Mouse (Mus musculus) cerebellum, adult 8-10 months (tissue): ENCODE data around the gene Slc44a3.

Experiments
- DNase-seq: peaks from one replicate; pipeline ENCODE4 v3.0.0; 2022

Slc44a3 gene

DNA sequence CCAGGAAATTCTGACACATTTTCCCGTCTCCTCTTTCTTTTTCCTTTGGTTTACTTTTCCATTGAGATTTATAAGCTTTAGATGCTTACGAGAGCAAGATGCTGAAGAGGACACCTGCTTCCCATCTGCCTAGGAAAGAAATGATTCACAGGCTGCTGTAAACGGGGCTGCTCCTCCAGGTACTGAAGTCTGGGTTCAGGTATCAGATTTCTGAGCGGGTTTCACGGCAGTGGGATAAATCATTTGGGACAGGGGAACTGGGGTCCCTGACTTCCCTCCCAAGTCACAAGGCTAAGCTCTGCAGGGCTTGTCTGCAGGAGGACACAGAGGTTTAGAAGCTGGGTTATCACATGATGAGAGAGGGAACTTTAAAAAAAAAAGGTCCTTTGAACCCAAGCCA is 40.2 kb downstream of the Slc44a3 start:
- no peak for DNase-seq

DNA sequence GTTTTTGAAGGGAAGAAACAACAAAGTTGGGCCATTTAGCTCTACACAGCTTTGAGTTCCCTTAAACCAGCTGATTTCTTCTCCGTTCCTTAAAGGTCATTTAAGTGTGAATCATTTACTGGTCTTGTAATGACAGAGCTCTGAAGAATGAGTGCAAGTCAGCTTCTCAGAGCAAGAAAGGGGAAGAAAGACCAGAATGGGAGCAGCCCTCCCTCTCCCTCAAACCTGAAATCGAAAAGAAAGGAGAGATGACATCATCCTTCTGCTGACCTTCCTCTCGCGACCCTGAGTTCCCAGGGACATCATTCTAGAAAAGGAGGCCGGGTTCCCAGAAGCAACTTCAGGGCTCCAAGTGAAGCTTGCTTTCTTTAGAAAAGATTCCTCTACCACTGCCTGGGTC is 41.3 kb downstream of the Slc44a3 start:
- DNase-seq: no peak

DNA sequence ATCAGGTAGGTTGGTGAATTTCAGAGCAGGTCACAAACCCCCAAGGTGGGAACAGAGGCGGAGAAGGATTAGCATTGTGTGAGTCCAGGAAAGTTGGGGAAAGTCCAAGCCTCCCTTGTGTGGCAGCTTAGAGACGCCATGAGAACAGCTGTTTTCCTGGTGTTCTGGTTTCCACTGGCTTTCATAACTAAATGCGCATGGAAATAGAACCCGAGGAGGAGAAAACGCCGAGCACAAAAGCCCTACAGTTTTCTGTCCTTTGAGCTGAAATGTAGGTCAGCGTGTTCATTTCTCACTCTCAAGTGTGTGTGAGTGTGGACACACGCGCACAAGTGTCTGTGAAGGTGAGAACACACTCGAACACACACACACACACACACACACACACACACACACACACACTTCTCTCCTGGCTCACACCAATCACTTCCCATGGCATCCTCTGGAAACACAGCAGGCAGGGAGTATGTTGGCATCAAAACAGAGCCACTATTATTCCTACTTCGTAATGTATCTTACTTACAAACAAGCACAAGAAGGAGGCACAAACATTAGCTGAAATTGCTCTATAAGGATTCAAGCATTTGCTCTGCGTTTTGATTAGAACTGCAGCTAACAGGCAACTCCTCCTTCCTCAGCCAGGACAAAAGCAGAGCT is 42.6 kb downstream of the Slc44a3 start:
- no peak for DNase-seq

DNA sequence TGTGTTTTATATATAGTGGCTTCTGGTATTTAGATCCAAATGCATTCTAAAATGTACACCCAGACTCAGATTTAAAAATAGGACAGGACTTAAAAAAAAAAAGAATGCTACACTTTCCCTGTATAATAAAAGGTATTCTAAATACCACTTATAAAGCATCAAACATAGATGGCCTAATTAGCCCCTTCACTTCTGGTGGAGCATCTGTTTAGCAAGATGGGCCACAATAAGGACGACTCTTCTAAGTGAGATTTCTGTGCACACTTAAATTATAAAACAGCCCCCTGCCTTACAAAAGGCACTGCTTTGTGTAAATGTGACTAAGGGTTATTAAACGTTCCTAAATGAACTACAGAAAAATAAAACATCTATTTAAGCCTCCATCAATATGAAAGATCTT is 47.0 kb downstream of the Slc44a3 start:
- no peak for DNase-seq

DNA sequence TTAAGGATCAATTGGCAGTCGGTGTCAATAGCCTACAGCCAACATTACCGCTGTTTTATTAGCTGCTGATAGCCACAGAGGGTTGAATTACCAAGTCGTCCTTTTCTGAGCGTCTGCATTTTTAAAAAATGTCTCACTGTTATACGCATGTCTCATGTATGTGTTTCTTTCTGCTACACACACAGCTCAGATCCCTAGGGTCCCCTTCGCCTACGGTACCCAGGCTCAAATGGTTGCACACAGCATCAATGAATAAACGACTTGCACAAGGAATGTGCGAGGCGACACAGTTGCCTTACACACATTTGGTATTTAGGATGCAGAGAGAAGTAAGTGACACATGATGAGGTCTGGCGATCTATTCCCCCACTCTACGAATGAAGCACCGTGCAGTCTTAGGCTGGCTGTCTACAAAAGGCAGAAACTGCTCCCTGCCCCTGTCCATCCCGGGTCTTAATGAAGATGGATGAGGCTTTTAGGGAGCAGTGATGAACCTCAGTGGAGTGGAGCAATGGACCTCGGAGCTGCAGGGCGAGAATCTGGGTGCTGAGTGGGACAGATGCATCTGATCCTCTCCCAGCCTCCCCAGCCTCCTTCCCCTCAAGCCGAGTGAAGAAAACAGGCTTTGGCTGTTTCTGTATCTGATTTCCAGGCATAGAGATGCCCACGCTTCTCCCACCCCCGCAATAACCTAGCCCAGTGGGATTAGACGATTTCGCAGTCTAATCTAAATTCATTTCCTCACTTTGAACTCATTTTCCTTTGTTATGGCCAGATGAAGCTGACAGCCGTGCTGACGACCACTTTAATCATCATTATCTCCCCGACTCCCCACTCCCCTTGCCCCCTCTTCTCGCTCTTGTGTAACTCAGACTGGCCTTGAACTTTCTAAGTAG is 48.7 kb downstream of the Slc44a3 start:
- DNase-seq: no peak

DNA sequence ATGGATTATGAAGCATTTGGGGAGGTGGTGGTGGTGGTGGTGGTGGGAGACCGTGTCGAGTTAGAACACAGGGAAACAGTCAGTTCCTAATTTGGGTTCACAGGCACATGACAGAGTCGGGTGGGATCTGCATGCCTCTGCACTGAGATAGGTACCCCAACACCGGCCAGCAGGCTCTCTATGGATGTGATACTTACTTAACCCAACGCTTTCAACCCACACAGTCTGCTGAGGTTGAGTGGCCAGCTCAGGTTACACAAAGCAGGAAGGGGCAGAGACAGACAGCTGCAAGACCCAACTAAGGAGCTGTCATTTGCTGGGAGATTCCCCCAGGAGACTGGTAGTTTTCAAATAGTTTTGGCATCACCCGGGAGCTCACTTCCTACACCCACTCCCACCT is 50.6 kb downstream of the Slc44a3 start:
- DNase-seq: no peak

DNA sequence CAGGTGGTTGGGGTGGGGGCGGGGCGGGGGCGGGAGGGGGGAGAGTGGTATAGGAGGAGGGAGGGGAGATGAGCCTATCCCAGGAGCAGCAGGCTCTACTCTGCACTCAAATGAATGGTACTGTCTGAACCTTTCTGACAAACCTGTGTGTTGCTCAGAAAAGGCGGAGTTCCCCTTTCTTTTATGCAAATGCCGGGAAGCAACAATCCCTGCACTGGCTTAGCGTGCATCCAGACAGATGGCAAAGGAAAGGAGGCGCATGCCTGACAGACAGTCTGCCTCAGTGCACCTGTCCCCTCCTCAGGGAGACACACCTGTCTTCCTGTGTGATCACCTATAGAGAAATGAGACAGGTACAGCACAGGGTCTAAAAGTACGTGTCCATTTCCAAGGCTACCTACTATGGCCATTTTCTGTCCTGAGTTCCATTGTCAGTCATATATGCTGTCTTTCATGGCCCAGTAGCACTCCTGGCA is 51.2 kb downstream of the Slc44a3 start:
- no peak for DNase-seq

DNA sequence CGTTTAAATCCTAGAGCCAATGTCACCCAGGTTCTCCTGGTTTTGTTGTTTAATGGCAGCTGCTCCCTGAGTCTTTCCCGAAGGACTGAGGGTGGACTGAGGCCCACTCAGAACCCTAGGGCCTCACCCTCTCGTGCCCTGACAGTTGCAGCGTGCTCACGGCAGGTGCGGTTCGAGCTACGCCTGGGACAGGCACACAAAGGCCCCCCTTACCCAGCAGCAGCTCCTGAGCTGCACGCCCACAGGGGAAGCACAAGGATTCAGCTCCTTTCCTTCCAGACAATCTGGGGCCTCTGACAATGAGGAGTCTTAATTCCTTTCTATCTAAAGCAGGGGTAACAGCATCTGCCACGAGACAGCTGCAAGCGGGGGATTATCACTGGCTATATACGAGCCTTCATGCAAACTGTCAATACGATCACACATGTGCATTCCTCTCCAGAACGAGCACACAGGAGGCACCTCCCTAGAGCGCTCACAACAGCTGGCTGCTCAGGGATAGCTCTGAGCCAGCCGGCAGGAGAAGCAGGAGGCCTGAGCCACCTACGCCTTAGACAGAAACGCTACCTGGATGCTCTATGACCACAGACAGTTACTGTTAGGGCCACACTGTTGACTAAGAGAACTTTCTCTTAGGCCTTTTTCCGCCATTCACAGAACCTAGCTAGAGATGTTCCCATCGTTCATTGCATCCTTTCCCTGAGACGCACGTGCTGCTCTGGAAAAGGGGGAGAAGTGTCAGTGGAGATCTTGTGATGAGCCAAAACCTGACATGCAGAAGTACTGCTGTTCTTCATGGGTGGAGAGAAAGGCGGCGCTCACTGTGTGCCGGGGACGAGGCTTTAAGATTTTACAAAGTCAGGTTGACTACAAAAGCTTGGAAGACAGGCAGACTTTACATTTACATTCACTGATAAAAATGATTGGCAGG is 51.9 kb downstream of the Slc44a3 start:
- DNase-seq: no peak

DNA sequence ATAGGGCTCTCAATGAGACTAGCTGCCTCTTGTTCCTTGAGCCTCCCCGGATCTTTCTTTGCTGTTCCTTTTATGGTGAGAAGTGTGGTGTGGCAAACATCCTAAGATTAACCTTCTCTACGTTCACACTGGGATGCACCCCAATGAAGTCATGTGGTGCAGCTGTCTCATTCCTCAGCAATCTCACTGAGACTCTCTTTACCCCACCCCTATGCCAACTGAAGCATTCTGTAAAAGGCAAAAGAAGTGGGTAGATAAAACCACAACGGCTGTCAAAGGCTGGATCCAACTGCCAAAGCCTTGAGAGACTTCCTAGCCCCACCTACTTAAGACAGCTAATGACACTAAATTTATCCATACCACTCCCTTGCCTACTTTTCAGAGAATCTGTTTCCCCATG is 57.5 kb downstream of the Slc44a3 start:
- DNase-seq: no peak

DNA sequence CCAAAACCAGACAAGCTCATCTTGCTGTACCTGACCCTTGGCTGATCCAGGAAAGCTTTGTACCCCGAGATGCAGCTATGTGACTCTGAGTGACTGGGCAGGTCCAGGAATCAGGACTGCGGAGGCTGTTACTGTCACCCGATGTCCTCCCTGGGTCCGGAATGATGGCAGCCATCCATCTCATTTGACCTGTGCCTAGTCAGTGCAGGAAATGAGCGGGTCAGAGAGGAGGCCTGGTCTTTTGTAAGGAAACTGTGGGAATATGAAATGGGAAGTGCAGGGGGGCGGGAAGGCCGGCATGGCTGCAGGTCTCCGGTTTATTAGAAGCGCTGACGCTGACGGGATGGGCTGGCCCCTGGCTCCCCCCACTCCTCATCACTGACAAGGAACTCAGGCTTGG is 60.5 kb downstream of the Slc44a3 start:
- DNase-seq: no peak

DNA sequence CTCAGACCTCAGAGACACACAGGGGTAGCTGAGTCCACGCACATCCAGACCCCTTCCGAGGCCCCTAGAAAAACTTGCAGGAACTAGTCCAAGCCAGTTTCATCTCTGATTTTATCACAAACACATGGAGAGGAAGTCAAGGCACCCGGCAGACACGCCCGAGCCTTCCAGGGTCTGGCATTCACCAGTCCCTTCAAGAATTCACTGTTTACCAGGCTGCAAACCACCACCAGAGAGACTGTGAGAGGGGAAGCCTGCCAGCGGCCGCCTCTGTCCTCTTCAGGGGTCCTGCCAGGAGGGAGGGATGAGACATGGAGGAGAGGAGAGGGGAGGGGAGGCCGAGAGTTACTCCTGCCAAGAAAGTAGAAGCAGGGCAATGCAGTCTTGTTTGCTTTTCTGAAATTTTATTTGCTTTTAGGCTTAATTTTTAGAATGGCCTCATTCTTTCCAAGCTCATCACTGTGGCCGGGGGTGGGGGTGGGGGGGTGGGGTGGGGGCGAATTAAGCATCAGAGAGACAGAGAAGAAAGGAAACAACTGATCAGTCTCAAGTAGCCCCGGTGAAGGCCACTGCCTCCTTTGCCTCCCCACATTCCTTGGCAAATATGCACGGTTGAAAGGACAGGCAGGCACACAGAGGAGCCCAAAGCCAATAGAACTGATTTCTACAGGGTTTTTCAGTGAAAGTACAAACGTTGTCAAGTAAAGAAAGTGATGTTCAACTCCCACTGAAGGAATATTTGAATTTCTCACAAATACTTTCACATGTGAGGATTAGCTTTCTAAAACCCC is 62.8 kb downstream of the Slc44a3 start:
- no peak for DNase-seq

DNA sequence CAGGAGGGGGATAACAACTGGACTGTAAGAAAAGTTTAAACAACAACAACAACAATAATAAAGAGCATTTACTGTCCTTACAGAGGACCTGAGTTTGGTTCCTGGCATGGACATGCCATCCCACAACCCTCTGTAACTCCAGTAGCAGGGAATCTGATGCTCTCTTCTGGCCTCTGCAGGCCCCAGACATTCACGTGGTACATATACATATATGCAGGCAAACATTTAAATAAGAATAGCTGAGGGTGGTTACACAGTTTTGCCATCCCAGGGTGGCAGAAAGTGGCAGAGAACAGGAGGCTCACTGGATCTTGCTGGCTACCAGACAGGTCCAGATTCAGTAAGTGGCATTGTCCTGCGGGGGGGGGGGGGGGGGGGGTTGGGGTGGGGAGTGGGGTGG is 64.1 kb downstream of the Slc44a3 start:
- no peak for DNase-seq

DNA sequence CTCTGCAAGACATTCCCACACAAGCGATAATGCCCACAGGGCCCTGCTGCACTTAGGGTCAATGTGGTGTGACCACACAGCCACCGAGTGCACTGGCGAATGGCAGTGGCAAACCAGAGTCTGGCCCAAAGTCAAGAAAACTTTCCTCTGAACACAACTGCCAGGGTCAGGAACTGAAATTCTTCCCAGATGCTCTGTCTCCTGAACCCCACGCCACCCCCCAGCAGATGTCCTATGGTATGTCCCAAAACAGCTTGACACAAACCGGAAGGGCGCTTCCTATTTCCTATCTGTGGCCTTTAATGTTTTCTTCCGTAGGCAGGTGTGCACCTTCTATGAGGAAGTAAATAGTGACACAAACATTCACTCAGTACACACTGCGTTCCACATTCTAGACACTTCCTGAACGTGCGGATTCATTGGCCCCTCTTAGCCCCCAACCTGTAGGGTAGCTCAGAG is 65.1 kb downstream of the Slc44a3 start:
- DNase-seq: no peak

DNA sequence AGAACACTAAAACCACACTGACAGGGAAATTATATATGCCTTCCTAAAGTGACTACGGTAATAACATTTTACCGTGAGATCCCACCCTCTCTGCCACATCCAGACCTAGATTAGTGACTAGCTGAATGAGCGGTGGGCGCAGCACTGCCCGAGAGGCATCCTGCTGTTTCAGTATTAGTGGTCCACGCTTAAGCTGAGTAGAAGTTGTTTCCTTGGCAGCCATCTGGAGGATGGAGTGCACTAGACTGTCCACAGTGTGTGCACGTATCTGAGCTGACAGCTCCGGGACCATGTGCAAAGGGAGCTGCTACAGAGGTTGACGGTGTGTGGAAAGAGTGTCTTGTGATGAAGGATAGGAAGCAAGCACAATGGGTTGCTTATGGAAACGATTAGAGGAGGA is 66.4 kb downstream of the Slc44a3 start:
- DNase-seq: no peak

DNA sequence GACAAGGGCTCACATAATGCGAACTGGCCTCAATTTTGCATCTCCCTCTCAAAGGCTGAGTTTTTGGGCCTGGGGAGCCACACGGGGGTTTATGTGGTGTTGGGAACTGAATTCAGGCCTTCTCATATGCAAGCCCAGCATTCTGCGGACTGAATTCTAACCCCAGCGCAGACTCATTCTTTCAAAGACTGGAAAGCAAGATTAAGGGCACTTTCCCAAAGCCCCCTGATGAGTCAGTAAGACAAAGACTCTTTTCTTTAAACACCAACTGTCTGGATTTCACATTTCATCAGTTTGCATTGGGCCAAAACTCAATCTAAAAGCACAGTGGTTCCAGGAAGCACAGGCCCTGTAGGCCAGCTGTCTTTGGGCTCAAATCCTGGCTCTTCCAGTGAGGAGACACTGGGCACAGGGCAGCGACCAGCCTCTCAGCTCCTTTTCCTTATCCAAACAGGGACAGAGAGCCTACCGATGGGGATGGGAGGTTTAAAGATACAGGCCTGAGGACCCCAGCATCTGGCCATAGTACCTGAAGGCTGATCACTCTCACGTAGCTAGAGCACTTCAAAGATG is 67.4 kb downstream of the Slc44a3 start:
- no peak for DNase-seq

DNA sequence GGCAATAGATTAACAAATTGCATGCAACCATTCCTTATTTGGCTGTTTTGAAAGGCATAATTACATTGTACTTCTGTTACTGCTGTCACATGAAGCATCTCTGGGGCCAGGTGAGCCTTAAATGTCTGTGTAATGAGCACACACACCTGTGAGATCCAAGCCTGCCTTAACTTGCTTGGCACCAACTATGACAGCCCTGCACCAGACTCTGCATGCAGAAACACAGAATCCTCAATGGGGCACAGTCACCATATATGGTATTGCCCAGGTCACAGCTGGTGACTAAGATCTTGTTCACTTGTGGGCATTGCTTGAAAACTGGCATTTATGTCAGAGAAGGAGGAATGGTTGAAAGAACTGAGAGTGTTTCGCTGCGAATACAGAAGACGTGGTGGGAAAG is 69.4 kb downstream of the Slc44a3 start:
- no peak for DNase-seq

DNA sequence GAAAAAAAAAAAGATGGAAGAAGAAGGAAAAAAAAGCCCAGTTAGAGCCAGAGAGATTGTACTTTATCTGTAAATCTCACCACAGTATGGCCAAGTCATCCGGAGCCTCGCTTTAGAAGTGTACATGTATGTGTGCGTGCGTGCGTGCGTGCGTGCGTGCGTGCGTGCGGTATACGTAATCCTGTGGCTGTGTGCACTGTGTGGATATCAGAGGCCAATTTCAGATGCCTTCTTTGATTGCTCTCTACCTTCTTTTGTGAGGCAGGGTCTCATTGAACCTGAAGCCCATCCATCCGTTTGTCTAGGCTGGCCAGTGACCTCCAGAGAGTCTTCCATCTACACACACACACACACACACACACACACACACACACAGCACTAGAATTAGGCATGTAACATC is 70.7 kb downstream of the Slc44a3 start:
- DNase-seq: no peak

DNA sequence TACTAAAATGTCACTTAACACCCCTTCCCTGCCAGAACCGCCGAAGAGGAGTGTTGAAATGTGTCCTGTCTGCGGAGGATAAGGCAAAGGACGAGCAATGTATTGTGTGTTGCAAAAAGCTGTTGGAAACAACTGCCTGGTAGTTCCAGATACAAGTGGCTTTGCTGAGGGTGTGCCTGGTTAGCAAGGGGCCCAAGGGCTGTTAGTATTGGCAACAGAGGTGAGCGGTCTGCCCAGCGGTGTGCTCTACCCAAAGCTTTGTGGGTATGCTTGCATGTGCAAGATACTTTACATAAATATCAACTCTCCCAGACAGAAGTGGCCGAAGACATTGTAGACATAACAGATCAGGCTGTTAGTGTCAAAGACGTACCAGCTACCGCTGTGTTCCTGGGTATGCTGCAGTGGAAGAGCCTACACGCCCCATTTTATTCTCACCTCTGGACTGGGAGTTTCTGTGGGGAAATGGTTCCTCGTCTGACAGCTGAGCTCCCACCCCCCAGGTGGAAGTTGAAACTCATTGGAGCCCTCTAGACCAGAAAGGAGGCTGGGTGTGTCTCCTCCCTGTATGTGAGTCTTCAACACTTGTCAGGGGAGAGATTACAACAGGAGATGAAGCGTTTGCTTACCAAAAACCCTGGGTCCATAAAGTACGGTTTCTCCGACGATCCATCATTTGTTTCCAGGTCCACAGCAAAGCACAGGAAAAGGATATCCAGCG is 71.6 kb downstream of the Slc44a3 start:
- DNase-seq: no peak

DNA sequence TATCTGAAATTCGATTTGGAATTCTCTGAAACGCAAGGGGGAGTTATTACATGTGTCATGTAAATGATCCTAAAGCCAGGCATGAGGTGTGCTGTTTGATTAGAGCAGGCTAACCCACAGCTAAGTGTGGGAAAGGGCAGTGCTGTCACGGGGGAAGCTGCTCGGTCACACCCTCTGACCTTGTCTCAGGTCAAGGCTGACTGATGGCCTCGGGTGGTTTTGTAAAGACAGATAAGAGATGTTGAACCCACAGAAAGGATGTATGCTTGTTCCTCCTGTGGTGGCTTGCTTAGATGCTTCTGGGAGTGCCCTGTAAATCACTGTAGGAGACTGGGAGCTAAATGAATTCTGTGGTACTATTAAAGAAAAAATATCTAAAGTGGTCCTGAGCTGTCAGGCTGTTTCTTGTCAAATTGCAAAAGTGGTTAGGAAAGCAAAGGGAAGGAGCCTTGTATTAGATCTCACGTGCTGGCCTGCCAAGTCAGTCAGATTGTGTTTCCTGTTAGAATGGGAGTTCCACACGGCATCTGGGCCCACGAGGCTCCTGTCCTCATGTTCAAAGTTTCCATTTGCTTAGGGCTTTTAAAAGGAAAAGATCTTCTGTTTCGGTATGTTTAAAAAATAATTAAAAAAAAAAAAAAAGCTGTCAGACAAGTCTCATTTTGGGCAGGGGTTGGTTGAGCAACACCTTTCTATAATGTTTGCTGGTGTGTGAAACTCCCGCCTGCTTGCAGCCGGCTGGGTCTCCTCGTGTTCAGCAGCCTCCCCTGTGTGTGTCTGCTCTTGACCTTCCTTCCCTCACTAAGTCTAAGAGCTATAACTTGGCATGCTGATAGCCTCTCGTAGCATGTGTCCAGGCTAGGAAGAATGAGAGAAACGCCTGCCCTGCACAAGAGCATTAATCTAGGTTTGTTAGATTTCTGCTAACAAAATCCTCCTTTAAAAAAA is 73.4 kb downstream of the Slc44a3 start:
- no peak for DNase-seq

DNA sequence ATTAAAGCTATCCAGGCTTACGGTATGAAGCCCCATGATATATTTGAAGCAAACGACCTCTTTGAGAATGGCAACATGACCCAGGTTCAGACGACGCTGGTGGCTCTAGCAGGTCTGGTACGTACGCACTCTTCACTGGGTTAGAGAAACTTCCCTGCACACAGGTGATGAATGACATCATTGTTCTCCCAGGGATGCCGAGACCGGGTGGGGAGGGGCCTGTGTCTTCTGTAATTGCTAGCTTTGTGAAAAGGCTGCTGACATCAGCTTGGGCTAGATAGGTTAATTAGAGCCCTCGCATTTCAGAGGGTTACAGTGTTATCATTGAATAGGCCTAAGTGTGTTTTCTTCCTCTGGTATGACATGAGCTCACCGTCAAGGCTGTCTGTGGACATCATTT is 80.8 kb downstream of the Slc44a3 start:
- no peak for DNase-seq
